Mouse (Mus musculus): ENCODE measurements around the gene Hcn1. TPM values are rescaled to one million over a fixed set of nuclear protein-coding genes. Genes with fewer than 3 reads are reported as not detected.

The Hcn1 gene
- total RNA-seq, 2 experiments from 2014 or later, result 0.09 to 0.18 TPM

- DNase-seq, result no peak
Measured at GRCm38 (mm10) chr13:117705997-117706396, 103.9 kb downstream of the Hcn1 start.

GRCm38 (mm10) chr13:117706496-117706895 is 104.4 kb downstream of the Hcn1 start:
- no peak for DNase-seq

GRCm38 (mm10) chr13:117706986-117707738 is 105.0 kb downstream of the Hcn1 start:
- no peak for DNase-seq

GRCm38 (mm10) chr13:117710811-117711210 is 108.7 kb downstream of the Hcn1 start:
- no peak for DNase-seq

- DNase-seq, result no peak
Measured at GRCm38 (mm10) chr13:117722090-117722489, 120.0 kb downstream of the Hcn1 start.

GRCm38 (mm10) chr13:117724083-117724482 is 122.0 kb downstream of the Hcn1 start:
- DNase-seq, result no peak

GRCm38 (mm10) chr13:117728393-117728792 is 126.3 kb downstream of the Hcn1 start:
- no peak for DNase-seq

- no peak for DNase-seq
Measured at GRCm38 (mm10) chr13:117732738-117733137, 130.6 kb downstream of the Hcn1 start.

GRCm38 (mm10) chr13:117744451-117744850 is 142.3 kb downstream of the Hcn1 start:
- DNase-seq, result no peak

- no peak for DNase-seq
Measured at GRCm38 (mm10) chr13:117745173-117745572, 143.1 kb downstream of the Hcn1 start.

GRCm38 (mm10) chr13:117765487-117765886 is 163.4 kb downstream of the Hcn1 start:
- DNase-seq, result no peak

GRCm38 (mm10) chr13:117785376-117785775 is 183.3 kb downstream of the Hcn1 start:
- DNase-seq, result no peak

GRCm38 (mm10) chr13:117792861-117793260 is 190.7 kb downstream of the Hcn1 start:
- no peak for DNase-seq

GRCm38 (mm10) chr13:117801061-117801460 is 198.9 kb downstream of the Hcn1 start:
- no peak for DNase-seq

GRCm38 (mm10) chr13:117827628-117828027 is 225.5 kb downstream of the Hcn1 start:
- DNase-seq, result no peak

GRCm38 (mm10) chr13:117836658-117837057 is 234.5 kb downstream of the Hcn1 start:
- no peak for DNase-seq

- DNase-seq, result no peak
Measured at GRCm38 (mm10) chr13:117838264-117838663, 236.1 kb downstream of the Hcn1 start.

GRCm38 (mm10) chr13:117842366-117842765 is 240.2 kb downstream of the Hcn1 start:
- DNase-seq, result no peak

- no peak for DNase-seq
Measured at GRCm38 (mm10) chr13:117847290-117847689, 245.2 kb downstream of the Hcn1 start.

- no peak for DNase-seq
Measured at GRCm38 (mm10) chr13:117848757-117849156, 246.6 kb downstream of the Hcn1 start.

- no peak for DNase-seq
Measured at GRCm38 (mm10) chr13:117851954-117852710, 250.0 kb downstream of the Hcn1 start.

GRCm38 (mm10) chr13:117852711-117853051 is 250.6 kb downstream of the Hcn1 start:
- DNase-seq, result no peak

GRCm38 (mm10) chr13:117858416-117858815 is 256.3 kb downstream of the Hcn1 start:
- DNase-seq, result no peak

GRCm38 (mm10) chr13:117877787-117878186 is 275.7 kb downstream of the Hcn1 start:
- no peak for DNase-seq

Data from adrenal gland, postnatal 10 days (tissue).